Mouse (Mus musculus): ENCODE results near the gene Camk1g.

DNA sequence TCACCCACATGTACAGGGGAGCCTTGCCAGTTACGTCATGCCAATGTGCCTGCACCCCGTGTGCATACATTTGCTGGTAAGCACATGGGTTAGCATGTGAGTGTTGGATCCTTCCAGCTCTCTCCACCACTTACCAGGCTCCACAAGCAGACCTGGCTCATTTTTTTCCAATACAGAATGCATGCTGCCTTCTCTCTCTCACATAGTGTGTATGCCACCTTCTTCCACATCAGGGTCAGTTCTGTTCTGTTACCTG lies 19.6 kb downstream of the Camk1g start:
- TF ChIP-seq POLR2A (IDR thresholded peaks at IDR 0.05; ENCODE audit: borderline replicate concordance, extremely low read depth, insufficient read depth, insufficient read length, poor library complexity, severe bottlenecking) (no peak), CTCF (IDR thresholded peaks at IDR 0.05; ENCODE audit: borderline replicate concordance, extremely low read depth, insufficient read depth, insufficient read length) (no peak)
